Mouse (Mus musculus) kidney, postnatal 25 days (tissue): ENCODE data around the gene Zfp296.

Experiments
- DNase-seq, 2 experiments: peaks; one replicate each; pipeline ENCODE4 v3.0.0; 2021; ENCODE audit warnings: mixed read lengths in 2 of 2

Gene Zfp296

GRCm38 (mm10) chr7:19577141-19577852 lies at the start of gene Zfp296, which contains the start of gene Gemin7:
Gene Zfp296 (plus strand): TSS chr7:19577287.
Gene Gemin7 (minus strand): TSS chr7:19577595.
- peak; percentile 67 to 79 for DNase-seq

- no peak for DNase-seq
Measured at GRCm38 (mm10) chr7:19531077-19531476, 46.0 kb upstream of the Zfp296 start.

- DNase-seq, result no peak
Measured at GRCm38 (mm10) chr7:19532240-19532639, 44.8 kb upstream of the Zfp296 start.

GRCm38 (mm10) chr7:19534676-19535075 lies 42.4 kb upstream of the Zfp296 start:
- no peak for DNase-seq

- DNase-seq, result peak in 1 of 2 experiments; percentile 30
Measured at GRCm38 (mm10) chr7:19540771-19541566, 36.1 kb upstream of the Zfp296 start.

- no peak for DNase-seq
Measured at GRCm38 (mm10) chr7:19541681-19542154, 35.4 kb upstream of the Zfp296 start.

GRCm38 (mm10) chr7:19542155-19542691 lies 34.9 kb upstream of the Zfp296 start:
- peak in 1 of 2 experiments; percentile 68 for DNase-seq

- DNase-seq, result no peak
Measured at GRCm38 (mm10) chr7:19543584-19543983, 33.5 kb upstream of the Zfp296 start.

- DNase-seq, result no peak
Measured at GRCm38 (mm10) chr7:19546007-19546406, 31.1 kb upstream of the Zfp296 start.

- DNase-seq, result no peak
Measured at GRCm38 (mm10) chr7:19547344-19547969, 29.6 kb upstream of the Zfp296 start.

GRCm38 (mm10) chr7:19549394-19549793 lies 27.7 kb upstream of the Zfp296 start:
- DNase-seq, result no peak

- no peak for DNase-seq
Measured at GRCm38 (mm10) chr7:19551634-19552033, 25.5 kb upstream of the Zfp296 start.

GRCm38 (mm10) chr7:19552443-19552842 lies 24.6 kb upstream of the Zfp296 start:
- no peak for DNase-seq

- DNase-seq, result no peak
Measured at GRCm38 (mm10) chr7:19554168-19554567, 22.9 kb upstream of the Zfp296 start.

- peak; percentile 60 to 81 for DNase-seq
Measured at GRCm38 (mm10) chr7:19557086-19557485, 20.0 kb upstream of the Zfp296 start.

GRCm38 (mm10) chr7:19557982-19558900 lies 18.8 kb upstream of the Zfp296 start:
- peak in 1 of 2 experiments; percentile 62 for DNase-seq

GRCm38 (mm10) chr7:19558965-19559364 lies 18.1 kb upstream of the Zfp296 start:
- no peak for DNase-seq

GRCm38 (mm10) chr7:19560491-19561260 lies 16.4 kb upstream of the Zfp296 start:
- DNase-seq, result peak; percentile 18 to 62

- DNase-seq, result peak; percentile 44 to 58
Measured at GRCm38 (mm10) chr7:19561431-19561764, 15.7 kb upstream of the Zfp296 start.

- DNase-seq, result peak; percentile 95
Measured at GRCm38 (mm10) chr7:19561765-19562642, 15.1 kb upstream of the Zfp296 start.
